Mouse (Mus musculus): ENCODE measurements around the gene Spib.

- TF ChIP-seq CTCF (IDR thresholded peaks at IDR 0.05; ENCODE audit: extremely low read depth, insufficient read length, insufficient replicate concordance, low read depth, low read length) (no peak), POLR2A (IDR thresholded peaks at IDR 0.05; ENCODE audit: low read depth, low read length) (no peak)
Measured at GRCm38 (mm10) chr7:44490281-44490680, 41.6 kb downstream of the Spib start.
